Mouse (Mus musculus): Measurements from ENCODE around the gene Ywhaq. TPM values are rescaled to one million over a fixed set of nuclear protein-coding genes. Genes with fewer than 3 reads are reported as not detected.

The Ywhaq gene
- 713 and 733 TPM in 2 replicates for polyA plus RNA-seq (2015; fragmentation: Nextera tagmentation; extraction: Ambion mirVana)

DNA sequence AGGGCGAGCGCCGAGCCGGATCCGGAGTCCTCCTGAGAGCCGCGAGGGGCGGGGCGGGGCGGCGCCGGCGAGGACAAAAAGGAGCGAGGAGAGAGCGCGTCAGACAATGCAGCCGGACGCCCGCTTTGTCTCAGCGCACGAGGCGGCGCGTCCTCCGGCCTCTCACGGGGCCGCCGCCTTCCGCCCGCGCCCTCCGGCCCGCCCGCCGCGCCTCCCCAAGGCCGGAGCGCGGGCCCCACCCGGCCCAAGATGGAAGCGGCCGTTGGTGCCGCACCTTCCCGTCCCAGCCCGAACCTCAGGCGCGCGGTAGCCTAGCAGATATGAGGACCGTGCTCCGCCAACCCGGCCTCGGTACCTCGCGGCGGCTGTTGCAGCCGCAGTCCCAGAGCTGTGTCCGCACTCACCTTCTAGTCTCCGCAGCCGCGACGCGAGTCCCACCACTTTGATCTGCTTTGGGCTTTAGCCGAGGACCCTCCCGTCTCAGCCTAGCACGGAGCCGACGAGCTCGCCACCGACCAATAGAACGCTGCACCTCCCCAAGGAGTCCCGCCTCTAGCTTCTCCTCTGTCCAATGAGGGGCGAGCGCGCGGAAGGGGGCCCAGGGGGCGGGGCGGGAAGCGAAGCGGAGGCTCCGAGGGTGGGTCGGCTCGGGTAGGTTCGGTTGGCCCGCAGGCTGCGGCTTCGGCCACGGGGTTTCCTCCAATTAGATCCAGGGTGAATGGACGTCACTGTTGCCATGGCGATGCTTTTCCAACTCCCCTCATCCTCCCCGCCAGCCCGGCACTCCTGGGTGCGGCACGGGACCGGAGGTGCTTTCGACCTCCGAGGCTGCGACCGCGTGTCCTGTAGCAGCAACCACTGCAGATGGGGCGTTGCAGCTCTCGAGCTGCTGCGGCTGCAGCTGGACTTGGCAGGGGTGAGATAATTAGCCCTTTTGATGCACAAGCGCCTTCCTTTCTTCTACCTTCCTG is at the start of gene Ywhaq:
Ywhaq (minus strand) TSS at position 538 of the 971 bp plus-strand sequence.
- H3K27me3 ChIP-seq (ENCODE audit: insufficient read depth, low read length) = no peaks in the 10 kb centered on the region
- ATAC-seq (ENCODE audit: low FRiP score, low TSS enrichment) = peak; percentile 100
- H3K4me1 ChIP-seq (ENCODE audit: insufficient read depth, low read length) = peaks cover 17% of the 10 kb centered on the region
- H3K4me3 ChIP-seq (ENCODE audit: low read length) = peak within 1 kb of the TSS; percentile 69
- WGBS = under 1% methylated on average over 96 of the region's 103 CpGs
- peak within 1 kb of the TSS; percentile 99 for H3K27ac ChIP-seq (ENCODE audit: low read length)
- H3K4me2 ChIP-seq (replicated peaks; ENCODE audit: low read depth, low read length) = peak within 1 kb of the TSS; percentile 86
- H3K9me3 ChIP-seq (ENCODE audit: low read length) = peaks cover 3% of the 10 kb centered on the region; the same call in 1 of the 2 replicates
- H3K9ac ChIP-seq (replicated peaks; ENCODE audit: low read length) = peak within 1 kb of the TSS; percentile 88
- H3K36me3 ChIP-seq (ENCODE audit: insufficient read depth, low read length) = peaks cover 24% of the 10 kb centered on the region

DNA sequence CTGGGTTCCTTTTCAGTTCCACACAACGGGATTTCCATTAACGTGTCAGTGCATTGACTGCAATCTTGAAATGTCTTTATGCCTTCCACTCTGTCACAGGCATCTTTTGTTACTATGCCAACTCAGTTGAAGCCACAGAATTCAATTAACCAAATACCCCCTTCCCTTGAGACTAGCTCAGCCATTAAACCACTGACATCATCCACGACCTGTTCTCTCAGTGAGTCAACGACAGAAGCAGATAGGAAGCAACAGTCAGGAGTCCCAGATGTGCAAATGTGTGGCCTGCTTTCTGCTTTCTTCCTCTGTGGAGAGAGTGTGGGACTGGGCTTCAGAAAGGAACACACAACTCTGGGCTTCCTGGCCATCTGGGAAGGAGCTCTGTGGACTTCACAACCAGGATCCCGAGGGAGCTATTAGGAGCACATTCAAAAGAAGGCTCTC is 46.0 kb upstream of the Ywhaq start:
- no peak for ATAC-seq (ENCODE audit: low FRiP score, low TSS enrichment)
- WGBS = 46% methylated on average over 5 of the region's 5 CpGs
- no peaks in the 10 kb centered on the region for H3K36me3 ChIP-seq (ENCODE audit: insufficient read depth, low read length)
- H3K27ac ChIP-seq (ENCODE audit: low read length) = no peak overlapping the region
- H3K27me3 ChIP-seq (ENCODE audit: insufficient read depth, low read length) = no peaks in the 10 kb centered on the region
- no peak overlapping the region for H3K9ac ChIP-seq (replicated peaks; ENCODE audit: low read length)
- H3K9me3 ChIP-seq (ENCODE audit: low read length) = no peaks in the 10 kb centered on the region
- no peak overlapping the region for H3K4me2 ChIP-seq (replicated peaks; ENCODE audit: low read depth, low read length)
- H3K4me3 ChIP-seq (ENCODE audit: low read length) = no peak overlapping the region
- H3K4me1 ChIP-seq (ENCODE audit: insufficient read depth, low read length) = no peaks in the 10 kb centered on the region

DNA sequence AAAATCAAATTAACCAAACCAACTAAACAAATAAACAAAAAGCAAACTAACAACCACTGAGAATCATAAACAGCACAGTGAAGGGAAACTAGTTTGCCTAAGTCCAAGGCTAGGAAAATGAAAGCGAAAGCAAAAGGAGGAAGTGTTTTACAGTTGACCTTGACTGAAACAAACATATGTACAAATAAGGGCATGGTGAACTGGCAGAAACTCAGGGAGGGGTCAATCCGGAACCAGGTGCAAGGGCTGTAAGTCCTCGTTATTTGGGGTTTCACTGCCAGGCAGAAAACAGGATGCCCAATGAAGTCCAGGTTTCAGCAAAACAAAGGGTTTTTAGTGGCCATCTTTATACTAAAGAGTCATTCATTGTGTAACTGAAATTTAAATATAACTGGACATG is 45.2 kb upstream of the Ywhaq start:
- H3K27me3 ChIP-seq (ENCODE audit: insufficient read depth, low read length) = no peaks in the 10 kb centered on the region
- H3K9ac ChIP-seq (replicated peaks; ENCODE audit: low read length) = no peak overlapping the region
- no peaks in the 10 kb centered on the region for H3K4me1 ChIP-seq (ENCODE audit: insufficient read depth, low read length)
- no peak overlapping the region for H3K4me3 ChIP-seq (ENCODE audit: low read length)
- no peak for ATAC-seq (ENCODE audit: low FRiP score, low TSS enrichment)
- no peaks in the 10 kb centered on the region for H3K36me3 ChIP-seq (ENCODE audit: insufficient read depth, low read length)
- H3K4me2 ChIP-seq (replicated peaks; ENCODE audit: low read depth, low read length) = no peak overlapping the region
- WGBS = 82% methylated on average over 3 of the region's 3 CpGs
- H3K27ac ChIP-seq (ENCODE audit: low read length) = no peak overlapping the region
- H3K9me3 ChIP-seq (ENCODE audit: low read length) = no peaks in the 10 kb centered on the region

DNA sequence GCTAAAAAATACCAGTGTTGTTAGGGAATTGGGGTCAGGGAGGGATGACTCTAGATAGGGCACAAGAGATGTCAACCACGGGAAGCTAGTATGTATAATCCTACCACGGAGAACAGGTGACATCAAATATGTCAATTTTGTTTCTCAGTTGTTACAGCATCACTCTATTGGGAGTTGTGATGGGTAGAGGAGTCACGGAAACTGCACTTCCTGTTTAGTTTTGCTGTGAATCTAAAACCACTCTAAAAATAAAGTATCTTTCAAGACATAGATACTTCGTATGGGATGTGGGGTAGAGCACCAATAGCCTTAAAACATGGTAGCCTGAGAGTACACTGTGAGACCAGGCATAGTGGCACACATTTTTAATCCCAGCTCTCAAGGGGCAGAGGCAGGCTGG is 42.2 kb upstream of the Ywhaq start:
- H3K36me3 ChIP-seq (ENCODE audit: insufficient read depth, low read length) = no peaks in the 10 kb centered on the region
- no peak overlapping the region for H3K4me2 ChIP-seq (replicated peaks; ENCODE audit: low read depth, low read length)
- no peak for ATAC-seq (ENCODE audit: low FRiP score, low TSS enrichment)
- no peaks in the 10 kb centered on the region for H3K9me3 ChIP-seq (ENCODE audit: low read length)
- H3K27ac ChIP-seq (ENCODE audit: low read length) = no peak overlapping the region
- H3K9ac ChIP-seq (replicated peaks; ENCODE audit: low read length) = no peak overlapping the region
- H3K4me3 ChIP-seq (ENCODE audit: low read length) = no peak overlapping the region
- WGBS = 83% methylated on average over 4 of the region's 4 CpGs
- H3K4me1 ChIP-seq (ENCODE audit: insufficient read depth, low read length) = no peaks in the 10 kb centered on the region
- H3K27me3 ChIP-seq (ENCODE audit: insufficient read depth, low read length) = no peaks in the 10 kb centered on the region

DNA sequence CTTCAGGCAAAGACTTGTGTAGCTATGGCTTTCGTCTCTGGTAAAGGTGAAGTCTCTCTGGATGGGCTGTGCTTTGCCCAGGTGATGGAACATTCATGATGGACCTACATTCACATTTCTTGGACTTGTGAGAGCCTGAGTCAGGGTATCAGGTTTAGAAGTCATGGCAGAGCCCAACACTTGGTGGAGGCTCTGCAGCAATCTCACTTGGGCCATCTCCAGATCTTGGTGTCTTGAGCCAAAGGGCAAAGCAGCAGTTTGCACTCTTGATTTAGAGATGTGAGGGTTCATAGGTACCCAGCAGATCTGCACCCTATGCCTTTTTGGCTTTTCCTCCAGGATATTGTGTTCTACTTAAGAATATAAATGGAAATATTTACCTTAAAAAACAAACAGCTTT is 38.6 kb upstream of the Ywhaq start:
- 96% methylated on average over 1 of the region's 1 CpGs for WGBS
- no peak overlapping the region for H3K27ac ChIP-seq (ENCODE audit: low read length)
- no peak for ATAC-seq (ENCODE audit: low FRiP score, low TSS enrichment)
- H3K4me1 ChIP-seq (ENCODE audit: insufficient read depth, low read length) = no peaks in the 10 kb centered on the region
- no peak overlapping the region for H3K4me3 ChIP-seq (ENCODE audit: low read length)
- no peaks in the 10 kb centered on the region for H3K27me3 ChIP-seq (ENCODE audit: insufficient read depth, low read length)
- H3K36me3 ChIP-seq (ENCODE audit: insufficient read depth, low read length) = no peaks in the 10 kb centered on the region
- no peaks in the 10 kb centered on the region for H3K9me3 ChIP-seq (ENCODE audit: low read length)
- H3K4me2 ChIP-seq (replicated peaks; ENCODE audit: low read depth, low read length) = no peak overlapping the region
- H3K9ac ChIP-seq (replicated peaks; ENCODE audit: low read length) = no peak overlapping the region

DNA sequence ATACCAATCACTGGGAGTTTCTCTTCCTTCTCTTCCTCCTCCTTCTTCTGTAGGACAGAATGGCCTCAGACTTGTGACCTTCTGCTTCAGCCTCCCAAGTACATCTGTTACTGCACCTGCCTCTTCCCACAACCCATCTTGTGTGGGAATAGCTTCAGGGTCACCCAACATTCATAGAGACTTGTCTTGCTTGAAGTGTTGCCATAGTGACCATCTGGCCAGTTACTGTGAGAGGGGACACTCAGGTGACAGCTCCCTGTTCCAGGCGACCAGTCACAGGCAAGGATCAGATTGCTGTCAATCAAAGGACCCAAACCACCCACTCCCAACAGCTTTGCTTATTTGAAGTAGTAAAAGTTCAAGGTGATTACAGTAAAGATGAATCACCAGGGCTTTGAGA is 34.3 kb upstream of the Ywhaq start:
- Histone ChIP-seq H3K9me3 (ENCODE audit: low read length) (no peaks in the 10 kb centered on the region), H3K4me1 (ENCODE audit: insufficient read depth, low read length) (no peaks in the 10 kb centered on the region), H3K4me3 (ENCODE audit: low read length) (no peak overlapping the region), H3K9ac (replicated peaks; ENCODE audit: low read length) (no peak overlapping the region), H3K36me3 (ENCODE audit: insufficient read depth, low read length) (no peaks in the 10 kb centered on the region), H3K27ac (ENCODE audit: low read length) (no peak overlapping the region), H3K4me2 (replicated peaks; ENCODE audit: low read depth, low read length) (no peak overlapping the region), H3K27me3 (ENCODE audit: insufficient read depth, low read length) (no peaks in the 10 kb centered on the region)
- no peak for ATAC-seq (ENCODE audit: low FRiP score, low TSS enrichment)
- WGBS = 28% methylated on average over 1 of the region's 1 CpGs

DNA sequence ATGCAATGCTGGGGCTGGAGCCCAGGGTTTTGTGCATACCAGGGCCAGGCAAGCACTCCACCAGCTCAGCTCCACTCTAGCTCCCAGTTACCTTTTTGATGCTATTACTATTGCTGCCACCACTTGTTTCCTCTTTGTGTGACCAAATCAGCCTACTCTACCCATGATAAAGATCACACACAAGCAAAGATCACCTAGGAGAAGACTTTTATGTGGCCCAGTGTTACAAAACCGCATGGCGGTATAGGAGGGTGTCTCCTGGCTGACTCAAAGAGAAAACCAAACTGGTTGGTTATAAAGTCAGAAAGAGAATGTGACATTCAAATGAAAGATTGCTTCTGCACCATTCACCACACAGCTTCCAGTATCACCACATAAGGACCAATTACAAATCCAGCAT is 33.9 kb upstream of the Ywhaq start:
- Histone ChIP-seq H3K36me3 (ENCODE audit: insufficient read depth, low read length) (no peaks in the 10 kb centered on the region), H3K9ac (replicated peaks; ENCODE audit: low read length) (no peak overlapping the region), H3K4me2 (replicated peaks; ENCODE audit: low read depth, low read length) (no peak overlapping the region), H3K27ac (ENCODE audit: low read length) (no peak overlapping the region), H3K27me3 (ENCODE audit: insufficient read depth, low read length) (no peaks in the 10 kb centered on the region), H3K4me1 (ENCODE audit: insufficient read depth, low read length) (no peaks in the 10 kb centered on the region), H3K9me3 (ENCODE audit: low read length) (no peaks in the 10 kb centered on the region), H3K4me3 (ENCODE audit: low read length) (no peak overlapping the region)
- no peak for ATAC-seq (ENCODE audit: low FRiP score, low TSS enrichment)
- 93% methylated on average over 2 of the region's 2 CpGs for WGBS

DNA sequence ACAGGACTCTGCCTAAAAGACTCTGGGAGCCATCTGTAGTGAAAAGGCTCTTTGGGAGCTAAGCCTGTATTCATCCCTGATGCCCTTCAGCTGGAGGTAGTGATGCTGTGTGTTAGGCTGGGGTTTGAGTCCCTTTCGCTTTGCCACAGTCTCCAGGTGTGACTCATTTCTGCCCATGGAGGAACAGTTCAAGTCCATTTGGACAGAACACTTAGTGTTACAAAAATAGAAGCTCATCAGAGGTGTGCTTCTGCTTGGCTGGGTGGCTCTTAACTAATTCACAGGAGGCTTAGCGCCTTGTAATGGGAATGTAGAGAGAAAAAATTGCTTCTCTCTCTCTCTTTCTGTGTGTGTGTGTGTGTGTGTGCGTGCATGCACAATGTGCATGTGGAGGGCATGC is 26.3 kb upstream of the Ywhaq start:
- H3K27ac ChIP-seq (ENCODE audit: low read length) = no peak overlapping the region
- H3K9me3 ChIP-seq (ENCODE audit: low read length) = no peaks in the 10 kb centered on the region
- WGBS = 81% methylated on average over 3 of the region's 3 CpGs
- H3K36me3 ChIP-seq (ENCODE audit: insufficient read depth, low read length) = no peaks in the 10 kb centered on the region
- no peak overlapping the region for H3K9ac ChIP-seq (replicated peaks; ENCODE audit: low read length)
- peaks cover 5% of the 10 kb centered on the region; the same call in 1 of the 2 replicates for H3K4me1 ChIP-seq (ENCODE audit: insufficient read depth, low read length)
- no peak for ATAC-seq (ENCODE audit: low FRiP score, low TSS enrichment)
- H3K4me2 ChIP-seq (replicated peaks; ENCODE audit: low read depth, low read length) = no peak overlapping the region
- no peak overlapping the region for H3K4me3 ChIP-seq (ENCODE audit: low read length)
- H3K27me3 ChIP-seq (ENCODE audit: insufficient read depth, low read length) = no peaks in the 10 kb centered on the region

DNA sequence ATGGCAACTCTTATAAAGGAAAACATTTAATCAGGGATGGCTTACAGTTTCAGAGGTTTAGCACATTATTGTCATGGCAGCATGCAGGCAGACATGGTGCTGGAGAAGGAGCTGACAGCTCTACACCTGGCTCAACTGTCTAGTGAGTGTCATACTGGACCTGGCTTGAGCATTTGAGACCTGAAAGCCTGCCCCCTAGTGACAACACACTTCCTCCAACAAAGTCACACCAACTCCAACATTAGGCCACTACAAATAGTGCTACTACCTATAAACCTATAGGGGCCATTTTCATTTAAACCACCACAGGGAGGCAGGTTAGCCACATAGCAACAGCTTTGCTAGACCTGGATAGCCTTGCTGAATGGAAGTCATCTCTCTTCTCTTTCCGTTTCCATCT is 24.4 kb upstream of the Ywhaq start:
- Histone ChIP-seq H3K27ac (ENCODE audit: low read length) (no peak overlapping the region), H3K36me3 (ENCODE audit: insufficient read depth, low read length) (no peaks in the 10 kb centered on the region), H3K27me3 (ENCODE audit: insufficient read depth, low read length) (no peaks in the 10 kb centered on the region), H3K4me2 (replicated peaks; ENCODE audit: low read depth, low read length) (no peak overlapping the region), H3K9me3 (ENCODE audit: low read length) (no peaks in the 10 kb centered on the region), H3K4me1 (ENCODE audit: insufficient read depth, low read length) (peaks cover 5% of the 10 kb centered on the region; the same call in 1 of the 2 replicates), H3K9ac (replicated peaks; ENCODE audit: low read length) (no peak overlapping the region), H3K4me3 (ENCODE audit: low read length) (no peak overlapping the region)
- WGBS = 89% methylated on average over 1 of the region's 1 CpGs
- no peak for ATAC-seq (ENCODE audit: low FRiP score, low TSS enrichment)

DNA sequence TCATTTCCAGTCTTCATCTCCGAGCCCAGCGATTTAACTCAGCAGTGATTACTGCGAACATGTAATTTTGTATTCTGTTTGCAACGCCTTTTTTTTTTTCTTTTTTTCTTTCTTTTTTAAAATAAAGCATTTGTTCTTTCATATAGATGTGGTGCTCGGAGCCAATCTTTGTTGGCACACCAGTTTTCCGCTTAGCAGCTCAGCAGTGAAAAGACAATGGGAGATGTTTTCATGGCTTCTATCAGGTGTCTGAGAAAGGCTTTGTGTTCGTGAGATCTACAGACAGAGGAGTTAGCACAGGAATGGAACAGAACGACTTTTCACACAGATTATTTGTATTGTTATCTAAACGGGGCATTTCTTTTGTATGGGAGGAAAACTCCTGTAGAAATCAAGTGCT is 22.0 kb upstream of the Ywhaq start:
- WGBS = 67% methylated on average over 9 of the region's 9 CpGs
- H3K9ac ChIP-seq (replicated peaks; ENCODE audit: low read length) = no peak overlapping the region
- no peak for ATAC-seq (ENCODE audit: low FRiP score, low TSS enrichment)

More for the DNA sequence above, 22.0 kb upstream of the Ywhaq start:
- no peaks in the 10 kb centered on the region for H3K36me3 ChIP-seq (ENCODE audit: insufficient read depth, low read length)
- H3K4me3 ChIP-seq (ENCODE audit: low read length) = no peak overlapping the region
- H3K27me3 ChIP-seq (ENCODE audit: insufficient read depth, low read length) = no peaks in the 10 kb centered on the region
- H3K4me1 ChIP-seq (ENCODE audit: insufficient read depth, low read length) = peaks cover 5% of the 10 kb centered on the region; the same call in 1 of the 2 replicates
- H3K4me2 ChIP-seq (replicated peaks; ENCODE audit: low read depth, low read length) = no peak overlapping the region
- no peak overlapping the region for H3K27ac ChIP-seq (ENCODE audit: low read length)
- no peaks in the 10 kb centered on the region for H3K9me3 ChIP-seq (ENCODE audit: low read length)

Data from kidney, embryonic 16.5 days (tissue).